Mouse (Mus musculus): ENCODE measurements at regions not wholly inside any gene's neighbourhood (a gene's known extent, or its start where the extent isn't known, plus 50 kb on each side); places are given as distances from the start of the nearest gene placed in this dataset.

GRCm38 (mm10) chr6:50898792-50899191 is 244.6 kb upstream of the Npvf start:
- TF ChIP-seq CTCF (IDR thresholded peaks at IDR 0.05) (peak; percentile 36), EP300 (IDR thresholded peaks at IDR 0.05) (no peak)

All from lung, postnatal 0 days (tissue).